Mouse (Mus musculus) heart, adult 2 months (tissue): ENCODE results near the gene Trim80. TPM values are rescaled to one million over a fixed set of nuclear protein-coding genes. Genes with fewer than 3 reads are reported as not detected.
A peak's percentile ranks its signal among the peaks of the same experiment; 100 is the strongest.

Source experiments
- DNase-seq, 2 experiments: peaks; one replicate each; pipeline ENCODE4 v3.0.0; 2021
- H3K27ac ChIP-seq: fragments of 200-600 bp; 2 replicates; pipeline ENCODE4 v1.8.1; 2022
- H3K27me3 ChIP-seq: fragments of 200-500 bp; 2 replicates; pipeline ENCODE4 v1.6.1; 2012; ENCODE audit warnings: mild to moderate bottlenecking, low read length, inconsistent platforms, mixed read lengths; ENCODE audit not compliant: control insufficient read depth, insufficient read depth
- H3K36me3 ChIP-seq: fragments of 200-500 bp; 2 replicates; pipeline ENCODE4 v1.6.1; 2012; ENCODE audit warnings: low read length, inconsistent platforms; ENCODE audit not compliant: control insufficient read depth, insufficient read depth
- H3K4me1 ChIP-seq: fragments of 200-500 bp; 2 replicates; pipeline ENCODE4 v1.6.1; 2011; ENCODE audit warnings: low read length; ENCODE audit not compliant: control insufficient read depth, insufficient read depth
- H3K4me3 ChIP-seq: fragments of 200-600 bp; 2 replicates; pipeline ENCODE4 v1.8.1; 2022
- H3K79me2 ChIP-seq: fragments of 200-500 bp; replicated peaks from 2 replicates; pipeline ENCODE4 v1.6.1; 2012; ENCODE audit warnings: mild to moderate bottlenecking, inconsistent platforms, low read length, moderate library complexity, mixed read lengths; ENCODE audit not compliant: control insufficient read depth, insufficient read depth
- H3K9ac ChIP-seq: fragments of 200-500 bp; 2 replicates; pipeline ENCODE4 v1.6.1; 2012; ENCODE audit warnings: low read depth, mild to moderate bottlenecking, control low read depth, inconsistent platforms, low read length, mixed read lengths
- CTCF ChIP-seq: fragments of 200-600 bp; IDR thresholded peaks from 2 replicates; pipeline ENCODE4 v1.8.1; 2022; ENCODE audit warnings: antibody characterized with exemption, mild to moderate bottlenecking, moderate library complexity
- EP300 ChIP-seq: fragments of 200-500 bp; IDR thresholded peaks from 2 replicates; pipeline ENCODE4 v1.6.1; 2011; ENCODE audit warnings: low read depth, low read length, control low read depth; ENCODE audit not compliant: insufficient read depth
- POLR2A ChIP-seq: fragments of 200-500 bp; IDR thresholded peaks from 2 replicates; pipeline ENCODE4 v1.6.1; 2011; ENCODE audit warnings: mild to moderate bottlenecking, low read depth, low read length, control low read depth; ENCODE audit not compliant: insufficient read depth
- WGBS: fragments of 180-500 bp; shearing (Covaris S2); methylation state at CpG from one replicate; pipeline ENCODE4 v1.1.7; 2018; 5-methylcytosine and 5-hydroxymethylcytosine counted together
- intact Hi-C: fragments of 180-260 bp; cut with DNase I; formaldehyde crosslinking; loops from one replicate; pipeline ENCODE4 v1.15.1; 2025
- polyA plus RNA-seq: library from polyadenylated mRNA; depleted of rRNA; stranded (reverse); fragments of >200 nt; gene quantifications from 2 replicates; pipeline ENCODE4 v1.2.3, GENCODE M21; 2012
- total RNA-seq, 2 experiments: library from RNA; stranded (reverse); gene quantifications; 2 replicates each; pipeline ENCODE4 v1.2.3; 2021

Trim80 gene
- total and polyA plus RNA-seq, 3 experiments = 0.13 to 0.33 TPM; not detected in 1

GRCm38 (mm10) chr11:115481553-115482259 lies 41.4 kb downstream of the Trim80 start:
- Histone ChIP-seq H3K79me2 (no peaks in the 10 kb centered on the region), H3K9ac (no peak overlapping the region), H3K36me3 (no peaks in the 10 kb centered on the region), H3K4me3 (no peak overlapping the region), H3K27me3 (no peaks in the 10 kb centered on the region), H3K27ac (no peak overlapping the region), H3K4me1 (peaks cover 1% of the 10 kb centered on the region; the same call in 1 of the 2 replicates)
- WGBS = 78% methylated on average over 6 of the region's 6 CpGs
- TF ChIP-seq POLR2A (no peak), CTCF (no peak), EP300 (no peak)
- intact Hi-C loops = loop anchor here (5.0 kb wide), 1 partner anchor 236 kb away; no protein-coding TSS in a partner anchor
- DNase-seq = no peak

- H3K4me1 ChIP-seq = no peaks in the 10 kb centered on the region
- TF ChIP-seq POLR2A (no peak), EP300 (no peak)
- no peaks in the 10 kb centered on the region for H3K27me3 ChIP-seq
- no peaks in the 10 kb centered on the region for H3K36me3 ChIP-seq
- DNase-seq = no peak
- H3K27ac ChIP-seq = no peak overlapping the region
- no peak overlapping the region for H3K4me3 ChIP-seq
- intact Hi-C loops = loop anchor here (5.0 kb wide), 1 partner anchor 234 kb away; no protein-coding TSS in a partner anchor
- H3K9ac ChIP-seq = no peak overlapping the region
- H3K79me2 ChIP-seq = no peaks in the 10 kb centered on the region
- 64% methylated on average over 11 of the region's 11 CpGs for WGBS
These were observed 42.9 kb downstream of the Trim80 start for GRCm38 (mm10) chr11:115483278-115483677.

- Histone ChIP-seq H3K27ac (no peak overlapping the region), H3K4me3 (no peak overlapping the region), H3K79me2 (no peaks in the 10 kb centered on the region), H3K36me3 (no peaks in the 10 kb centered on the region), H3K27me3 (no peaks in the 10 kb centered on the region), H3K9ac (no peak overlapping the region), H3K4me1 (no peaks in the 10 kb centered on the region)
- 19% methylated on average over 6 of the region's 6 CpGs for WGBS
- intact Hi-C loops = loop anchor here (5.0 kb wide), 1 partner anchor 234 kb away; no protein-coding TSS in a partner anchor
- peak; percentile 68 to 85 for DNase-seq
- TF ChIP-seq EP300 (peak; percentile 68; the same call in 1 of the 2 replicates), POLR2A (no peak)
These were observed 43.4 kb downstream of the Trim80 start for GRCm38 (mm10) chr11:115483726-115484125.

GRCm38 (mm10) chr11:115485155-115485554 lies 44.8 kb downstream of the Trim80 start:
- intact Hi-C loops = no loop called here
- Histone ChIP-seq H3K4me1 (no peaks in the 10 kb centered on the region), H3K36me3 (no peaks in the 10 kb centered on the region), H3K27me3 (no peaks in the 10 kb centered on the region), H3K9ac (no peak overlapping the region), H3K27ac (no peak overlapping the region), H3K79me2 (no peaks in the 10 kb centered on the region), H3K4me3 (no peak overlapping the region)
- WGBS = 89% methylated on average over 12 of the region's 12 CpGs
- DNase-seq = no peak
- TF ChIP-seq POLR2A = no peak
- no peak for TF ChIP-seq EP300
- TF ChIP-seq CTCF = no peak

- intact Hi-C loops = no loop called here
- H3K4me3 ChIP-seq = no peak overlapping the region
- H3K36me3 ChIP-seq = no peaks in the 10 kb centered on the region
These were observed 48.3 kb downstream of the Trim80 start for GRCm38 (mm10) chr11:115488551-115489104.

More at GRCm38 (mm10) chr11:115488551-115489104, 48.3 kb downstream of the Trim80 start:
- no peak for DNase-seq
- Histone ChIP-seq H3K79me2 (no peaks in the 10 kb centered on the region), H3K27ac (no peak overlapping the region), H3K27me3 (no peaks in the 10 kb centered on the region), H3K4me1 (peaks cover 2% of the 10 kb centered on the region), H3K9ac (no peak overlapping the region)
- WGBS = 87% methylated on average over 19 of the region's 19 CpGs
- no peak for TF ChIP-seq POLR2A
- no peak for TF ChIP-seq CTCF
- no peak for TF ChIP-seq EP300
